Mouse (Mus musculus) kidney, adult 2 months (tissue): Measurements from ENCODE around the gene I0C0044D17Rik.

Source experiments
- CTCF ChIP-seq: fragments of 200-500 bp; conservative IDR thresholded peaks from 2 replicates; pipeline ENCODE4 v1.5.1; 2011; ENCODE audit warnings: low read depth, mild to moderate bottlenecking, control low read depth, low read length, moderate library complexity, mixed read lengths; ENCODE audit not compliant: insufficient read depth, insufficient read length
- POLR2A ChIP-seq: fragments of 200-500 bp; IDR thresholded peaks from one replicate; pipeline ENCODE4 v1.6.1; 2011; ENCODE audit warnings: low read depth, low read length, control low read depth

- TF ChIP-seq CTCF (no peak), POLR2A (no peak)
These were observed 11.1 kb upstream of the I0C0044D17Rik start for GRCm38 (mm10) chr4:98834782-98835181.
